Mouse (Mus musculus) erythroblast, embryonic 14.5 days (primary cell): Measurements from ENCODE around the gene Supt6. TPM values are rescaled to one million over a fixed set of nuclear protein-coding genes. Genes with fewer than 3 reads are reported as not detected.

Experiments used
- H3K27me3 ChIP-seq: 2 replicates; pipeline ENCODE4 v1.6.1; 2012; ENCODE audit warnings: inconsistent platforms; ENCODE audit not compliant: control insufficient read depth
- H3K36me3 ChIP-seq: 2 replicates; pipeline ENCODE4 v1.6.1; 2012; ENCODE audit warnings: mild to moderate bottlenecking, inconsistent platforms; ENCODE audit not compliant: control insufficient read depth
- H3K4me1 ChIP-seq: 2 replicates; pipeline ENCODE4 v1.6.1; 2012; ENCODE audit warnings: inconsistent platforms; ENCODE audit not compliant: control insufficient read depth
- H3K4me3 ChIP-seq: replicated peaks from 2 replicates; pipeline ENCODE3; 2012; ENCODE audit warnings: moderate library complexity, mild to moderate bottlenecking, inconsistent platforms
- H3K9me3 ChIP-seq: 2 replicates; pipeline ENCODE4 v1.6.1; 2012; ENCODE audit warnings: low read length, inconsistent platforms, mixed read lengths; ENCODE audit not compliant: control insufficient read depth
- GATA1 ChIP-seq: IDR thresholded peaks from 2 replicates; pipeline ENCODE4 v1.6.1; 2012; ENCODE audit warnings: low read length, inconsistent platforms, mixed read lengths
- TAL1 ChIP-seq: IDR thresholded peaks from 3 replicates; pipeline ENCODE4 v1.6.1; 2012; ENCODE audit warnings: low read length, inconsistent platforms, mixed read lengths
- polyA plus RNA-seq: library from polyadenylated mRNA; stranded (reverse); fragments of >175 nt; gene quantifications from 2 replicates; pipeline ENCODE4 v1.2.3, GENCODE M21; 2012

Gene Supt6
- polyA plus RNA-seq, 1 experiment = 9.4 TPM

- TF ChIP-seq GATA1 (no peak), TAL1 (no peak)
- Histone ChIP-seq H3K27me3 (no peaks in the 10 kb centered on the region), H3K36me3 (peaks cover 92% of the 10 kb centered on the region), H3K4me3 (no peak overlapping the region), H3K9me3 (no peaks in the 10 kb centered on the region), H3K4me1 (peaks cover 65% of the 10 kb centered on the region)
Measured at GRCm38 (mm10) chr11:78159557-78159956, 86.2 kb downstream of the Supt6 start.

GRCm38 (mm10) chr11:78159096-78159495, 86.7 kb downstream of the Supt6 start:
- Histone ChIP-seq H3K9me3 (no peaks in the 10 kb centered on the region), H3K4me1 (peaks cover 60% of the 10 kb centered on the region), H3K4me3 (no peak overlapping the region), H3K36me3 (peaks cover 97% of the 10 kb centered on the region), H3K27me3 (no peaks in the 10 kb centered on the region)
- no peak for TF ChIP-seq GATA1
- no peak for TF ChIP-seq TAL1

Other genes starting within 250 kb of the Supt6 start
- gene Dhrs13, start 213.7 kb downstream of the Supt6 start, polyA plus RNA-seq = 4.7 and 5.1 TPM in 2 replicates
- 4.8 and 5.4 TPM in 2 replicates for gene Flot2, start 208.1 kb downstream of the Supt6 start, polyA plus RNA-seq
- gene Eral1, start 165.6 kb downstream of the Supt6 start, polyA plus RNA-seq = 0.14 and 0.29 TPM in 2 replicates
- 0.77 and 0.78 TPM in 2 replicates for gene Fam222b, start 151.3 kb downstream of the Supt6 start, polyA plus RNA-seq
- 7.2 and 9.4 TPM in 2 replicates for gene Traf4, start 80.4 kb downstream of the Supt6 start, polyA plus RNA-seq
- gene Nek8, start 69.3 kb downstream of the Supt6 start, polyA plus RNA-seq = 1.7 and 2.0 TPM in 2 replicates
- 91.9 and 97.7 TPM in 2 replicates for gene Tlcd1, start 69.3 kb downstream of the Supt6 start, polyA plus RNA-seq
- 168 and 429 TPM in 2 replicates for gene Rpl23a, start 62.4 kb downstream of the Supt6 start, polyA plus RNA-seq
- gene Rab34, start 57.6 kb downstream of the Supt6 start, polyA plus RNA-seq = 0.13 and 0.26 TPM in 2 replicates
- not detected in 2 replicates for gene Proca1, start 52.6 kb downstream of the Supt6 start, polyA plus RNA-seq
- 0.32 and 0.49 TPM in 2 replicates for gene Sdf2, start 241 bp downstream of the Supt6 start, polyA plus RNA-seq
- 0.97 and 2.3 TPM in 2 replicates for gene 2610507B11Rik, start 15.8 kb upstream of the Supt6 start, polyA plus RNA-seq
- 0.07 TPM in 1 of 2 replicates, not detected in the other for gene BC030499, start 44.9 kb upstream of the Supt6 start, polyA plus RNA-seq
- 19.3 and 21.5 TPM in 2 replicates for gene Spag5, start 55.5 kb upstream of the Supt6 start, polyA plus RNA-seq
- gene Aldoc, start 77.0 kb upstream of the Supt6 start, polyA plus RNA-seq = 0.12 and 0.22 TPM in 2 replicates
- gene Pigs, start 82.4 kb upstream of the Supt6 start, polyA plus RNA-seq = 3.2 and 3.8 TPM in 2 replicates
- gene Unc119, start 97.5 kb upstream of the Supt6 start, polyA plus RNA-seq = 1.7 and 1.9 TPM in 2 replicates
- gene Foxn1, start 140.6 kb upstream of the Supt6 start, polyA plus RNA-seq = not detected in 2 replicates
- gene Slc13a2, start 176.2 kb upstream of the Supt6 start, polyA plus RNA-seq = not detected in 2 replicates
- gene Slc46a1, start 219.7 kb upstream of the Supt6 start, polyA plus RNA-seq = 0.08 TPM in 1 of 2 replicates, not detected in the other